Mouse (Mus musculus) heart, postnatal 36 days (tissue): ENCODE measurements around the gene Ankrd34a. TPM values are rescaled to one million over a fixed set of nuclear protein-coding genes. Genes with fewer than 3 reads are reported as not detected.

Source experiments
- DNase-seq, 2 experiments: peaks; one replicate each; pipeline ENCODE4 v3.0.0; 2021 to 2022
- intact Hi-C: fragments of 180-260 bp; cut with DNase I; formaldehyde crosslinking; loops from one replicate; pipeline ENCODE4 v1.15.1; 2025
- total RNA-seq, 2 experiments: library from RNA; stranded (reverse); gene quantifications; 2 replicates each; pipeline ENCODE4 v1.2.3; 2021

The Ankrd34a gene
- 1 to 10 TPM; 1.3 to 2.2 TPM for total RNA-seq

DNA sequence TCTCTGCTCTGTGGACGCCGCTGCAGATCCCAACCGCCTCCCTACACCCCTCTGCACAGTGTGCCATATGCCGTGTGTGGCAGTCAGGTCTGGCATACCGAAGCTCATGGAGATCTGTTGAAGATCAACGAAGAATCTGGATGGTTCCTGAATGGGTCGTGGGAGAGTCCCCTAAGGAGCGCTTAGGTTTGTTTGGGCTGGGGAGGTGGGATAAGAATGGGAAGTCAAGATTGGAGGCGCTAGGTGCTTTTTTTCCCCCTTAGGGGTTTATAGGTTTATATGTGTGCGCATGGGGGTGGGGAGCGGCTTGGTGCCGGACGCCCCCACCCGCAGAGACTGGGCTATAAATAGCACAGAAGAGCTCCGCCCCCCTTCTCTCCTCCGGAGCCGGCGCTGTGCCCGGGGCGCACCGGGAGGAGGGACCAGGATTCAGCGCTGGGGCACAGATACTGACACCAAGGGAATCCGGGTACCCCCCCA is at the start of gene Ankrd34a:
Gene Ankrd34a (plus strand): TSS at position 409 of the 480 bp plus-strand sequence.
- intact Hi-C loops: no loop called here
- DNase-seq: peak; percentile 57 to 66

DNA sequence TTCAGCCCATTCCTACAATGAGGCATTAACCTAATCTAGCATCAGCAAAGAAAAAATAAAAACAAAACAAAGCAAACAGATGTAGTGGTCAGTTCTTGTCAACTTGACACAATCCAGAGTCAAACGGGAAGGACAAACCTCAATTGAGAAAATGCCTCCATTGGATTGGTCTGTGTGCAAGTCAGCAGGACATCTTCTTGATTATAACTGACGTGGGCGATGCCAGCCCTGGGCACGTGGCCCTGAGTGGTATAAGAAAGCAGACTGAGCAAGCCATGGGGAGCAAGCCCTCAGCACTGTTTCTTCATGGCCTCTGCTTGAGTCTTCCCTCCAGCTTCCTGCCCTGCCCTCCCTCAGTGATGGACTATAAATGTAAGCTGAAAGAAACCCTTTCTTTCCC is 49.6 kb upstream of the Ankrd34a start:
- DNase-seq: no peak
- intact Hi-C loops: loop anchor here (1.0 to 2.0 kb wide), 3 partner anchors 92 to 162 kb away; partner anchors contain the start of gene Nudt17

DNA sequence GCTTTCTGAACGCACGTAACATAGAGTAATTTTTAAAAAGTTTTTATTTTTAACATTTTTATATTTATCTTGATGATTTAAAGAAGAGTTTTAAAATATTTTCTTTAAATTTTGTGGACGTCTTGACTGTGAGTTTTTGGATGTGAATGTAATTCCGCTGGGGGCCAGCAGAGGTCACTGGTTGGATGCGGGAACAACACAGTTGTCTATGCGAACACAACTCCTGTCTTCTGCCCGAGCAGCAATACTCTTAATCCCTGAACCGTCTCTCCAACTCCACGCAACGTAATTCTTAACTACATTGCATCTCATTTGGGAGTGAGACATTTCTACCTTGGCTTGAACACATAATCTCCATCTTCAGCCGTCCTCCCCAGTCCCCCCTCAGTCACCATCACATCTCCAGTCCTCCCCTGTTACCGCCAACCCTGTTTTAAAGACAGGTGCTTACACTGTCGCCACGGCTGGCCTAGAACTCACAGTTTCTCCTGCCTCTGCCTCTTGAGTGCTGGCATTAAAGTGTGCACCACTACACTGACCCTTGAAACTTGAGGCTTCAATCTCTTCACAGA is 49.0 kb upstream of the Ankrd34a start:
- peak; percentile 83 to 90 for DNase-seq
- intact Hi-C loops: loop anchor here (1.0 to 2.0 kb wide), 3 partner anchors 92 to 161 kb away; partner anchors contain the start of gene Nudt17

- intact Hi-C loops: no loop called here
- no peak for DNase-seq
These were observed 47.6 kb upstream of the Ankrd34a start for GRCm38 (mm10) chr3:96548824-96549223.

GRCm38 (mm10) chr3:96549346-96549745 is 47.1 kb upstream of the Ankrd34a start:
- intact Hi-C loops: no loop called here

DNA sequence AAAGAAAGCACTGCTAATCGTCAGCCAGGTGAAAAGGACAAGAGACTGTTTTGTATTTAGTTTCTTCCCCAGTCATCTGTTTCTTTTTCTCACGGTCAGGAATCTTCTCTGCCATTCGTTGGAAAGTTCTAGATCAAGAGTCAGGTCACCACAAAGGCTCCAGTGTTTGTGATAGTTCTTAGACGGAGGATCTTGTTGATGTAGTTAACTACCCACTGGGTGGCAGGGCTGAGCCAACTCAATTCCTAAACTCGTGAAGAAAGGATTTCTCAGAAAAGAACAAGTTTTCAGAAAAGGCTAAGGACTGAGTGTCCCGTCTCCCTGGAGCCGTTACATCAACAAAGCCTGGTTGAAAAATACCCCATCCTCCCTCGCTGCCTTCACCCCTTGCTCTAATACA is 45.2 kb upstream of the Ankrd34a start:
- intact Hi-C loops: loop anchor here (1.0 kb wide), 1 partner anchor 29 kb away; no protein-coding TSS in a partner anchor
- DNase-seq: peak; percentile 69 to 70

More at GRCm38 (mm10) chr3:96549346-96549745, 47.1 kb upstream of the Ankrd34a start:
- DNase-seq: no peak

DNA sequence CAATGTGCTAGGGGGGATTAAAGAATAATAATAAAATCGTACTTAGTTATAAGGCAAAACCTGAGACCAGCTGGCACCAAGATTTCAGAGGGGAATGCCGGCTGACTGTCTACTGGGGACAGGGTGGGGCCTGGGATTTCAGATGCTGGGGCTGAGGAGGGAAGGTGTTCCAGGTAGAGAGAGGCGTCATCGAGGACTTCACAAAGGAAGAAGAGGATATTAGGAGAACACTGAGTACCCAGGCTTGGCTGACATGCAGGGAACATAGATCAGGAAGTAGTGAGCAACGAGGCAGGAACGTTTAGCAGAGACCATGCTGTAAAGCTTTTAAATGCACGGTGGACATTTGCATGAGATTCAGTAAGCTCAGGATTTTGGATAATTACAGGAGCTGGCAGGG is 44.5 kb upstream of the Ankrd34a start:
- intact Hi-C loops: loop anchor here (1.0 kb wide), 1 partner anchor 28 kb away; no protein-coding TSS in a partner anchor
- DNase-seq: peak in 1 of 2 experiments; percentile 49

DNA sequence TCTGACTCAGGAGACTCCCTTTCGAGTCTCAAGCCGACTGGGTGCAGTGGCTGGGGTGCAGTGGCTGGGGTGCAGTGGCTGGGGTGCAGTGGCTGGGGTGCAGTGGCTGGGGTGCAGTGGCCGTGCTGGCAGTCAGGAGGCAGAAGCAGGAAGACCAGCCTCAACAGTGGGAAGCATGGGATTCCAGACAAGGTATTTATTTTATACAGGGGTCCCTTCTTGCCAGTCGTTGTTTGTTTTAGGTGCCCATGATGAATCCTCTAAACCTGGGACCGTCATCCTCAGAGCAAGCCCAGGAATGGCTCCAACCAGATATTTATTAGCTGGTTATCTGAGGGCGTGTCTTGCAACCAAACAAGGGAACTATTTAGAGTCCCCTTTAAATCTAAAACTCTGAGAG is 42.8 kb upstream of the Ankrd34a start:
- DNase-seq: peak; percentile 18
- intact Hi-C loops: no loop called here

- peak in 1 of 2 experiments; percentile 16 for DNase-seq
- intact Hi-C loops: no loop called here
These were observed 42.2 kb upstream of the Ankrd34a start for GRCm38 (mm10) chr3:96554251-96554650.

DNA sequence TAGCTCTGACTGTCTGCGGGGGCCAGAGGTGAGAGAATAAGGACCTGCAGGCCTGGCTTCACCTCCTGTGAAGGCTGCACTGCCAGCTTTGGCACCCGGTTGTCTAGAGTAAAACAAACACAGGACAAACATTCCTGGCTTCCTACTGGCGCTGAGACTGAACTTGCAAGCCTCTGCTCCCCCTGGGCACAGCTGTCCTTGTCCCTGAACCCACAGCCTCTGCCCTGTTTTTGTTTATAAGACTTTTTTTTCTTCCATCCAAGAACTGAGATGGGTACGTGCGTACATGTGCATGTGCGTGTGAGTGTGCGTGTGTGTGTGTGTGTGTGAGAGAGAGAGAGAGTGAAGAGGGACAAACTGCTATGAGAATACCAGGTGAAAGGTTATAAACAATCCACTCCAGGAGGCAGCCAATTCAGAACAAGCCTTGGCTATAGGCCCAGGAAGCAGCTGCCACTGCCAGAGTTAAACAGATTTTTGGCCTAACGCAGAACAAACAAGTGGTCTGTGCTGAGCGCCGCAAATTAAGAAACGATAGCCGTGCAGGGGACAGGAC is 41.3 kb upstream of the Ankrd34a start:
- intact Hi-C loops: no loop called here
- DNase-seq: peak; percentile 83 to 90

DNA sequence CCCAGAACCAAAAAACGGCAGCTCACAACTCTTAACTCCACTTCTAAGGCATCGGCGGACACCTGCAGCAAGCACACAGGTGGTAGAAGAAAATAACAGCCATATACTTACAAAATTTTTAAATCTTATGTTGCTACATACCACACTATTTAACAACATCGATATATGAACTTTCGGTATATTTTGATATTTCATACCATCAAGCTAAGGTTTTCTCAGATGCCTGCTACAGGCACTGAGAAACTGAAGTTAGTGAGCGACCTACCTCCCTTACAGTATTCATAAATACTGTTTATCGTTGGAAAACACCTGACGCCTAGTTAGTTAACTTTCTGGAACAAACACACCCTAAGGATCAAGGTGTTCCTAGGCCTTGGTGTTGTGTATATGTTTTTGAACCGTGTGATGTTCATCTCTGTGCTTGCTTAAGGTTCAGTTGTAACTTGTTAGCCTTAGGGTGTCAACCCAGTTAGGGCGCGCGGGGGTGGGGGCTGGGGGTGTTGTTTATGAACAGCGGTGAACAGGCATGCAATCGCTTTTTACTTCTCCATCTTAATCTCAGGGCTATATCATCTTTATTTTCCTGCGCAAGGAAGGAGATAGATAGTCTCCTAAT is 40.3 kb upstream of the Ankrd34a start:
- intact Hi-C loops: no loop called here
- DNase-seq: peak in 1 of 2 experiments; percentile 44

GRCm38 (mm10) chr3:96556651-96557635 is 39.5 kb upstream of the Ankrd34a start:
- DNase-seq: peak; percentile 32 to 51
- intact Hi-C loops: loop anchor here (1.0 kb wide), 1 partner anchor 19 kb away; the partner anchor contains the start of gene Gm16253

GRCm38 (mm10) chr3:96557694-96558093 is 38.7 kb upstream of the Ankrd34a start, which contains the start of gene Txnip:
TSS of gene Txnip (plus strand) at chr3:96557957.
- peak; percentile 100 for DNase-seq
- intact Hi-C loops: loop anchor here (1.0 kb wide), 1 partner anchor 19 kb away; the partner anchor contains the start of gene Gm16253

DNA sequence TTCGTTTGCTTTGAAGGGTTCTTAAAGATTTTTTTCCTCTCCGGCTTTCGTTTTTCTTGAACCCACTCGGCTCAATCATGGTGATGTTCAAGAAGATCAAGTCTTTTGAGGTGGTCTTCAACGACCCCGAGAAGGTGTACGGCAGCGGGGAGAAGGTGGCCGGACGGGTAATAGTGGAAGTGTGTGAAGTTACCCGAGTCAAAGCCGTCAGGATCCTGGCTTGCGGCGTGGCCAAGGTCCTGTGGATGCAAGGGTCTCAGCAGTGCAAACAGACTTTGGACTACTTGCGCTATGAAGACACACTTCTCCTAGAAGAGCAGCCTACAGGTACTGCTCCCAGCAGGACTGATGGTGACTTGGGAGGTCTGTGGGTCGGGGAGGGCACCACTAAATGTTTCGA is 38.3 kb upstream of the Ankrd34a start:
- DNase-seq: peak in 1 of 2 experiments; percentile 66
- intact Hi-C loops: no loop called here

DNA sequence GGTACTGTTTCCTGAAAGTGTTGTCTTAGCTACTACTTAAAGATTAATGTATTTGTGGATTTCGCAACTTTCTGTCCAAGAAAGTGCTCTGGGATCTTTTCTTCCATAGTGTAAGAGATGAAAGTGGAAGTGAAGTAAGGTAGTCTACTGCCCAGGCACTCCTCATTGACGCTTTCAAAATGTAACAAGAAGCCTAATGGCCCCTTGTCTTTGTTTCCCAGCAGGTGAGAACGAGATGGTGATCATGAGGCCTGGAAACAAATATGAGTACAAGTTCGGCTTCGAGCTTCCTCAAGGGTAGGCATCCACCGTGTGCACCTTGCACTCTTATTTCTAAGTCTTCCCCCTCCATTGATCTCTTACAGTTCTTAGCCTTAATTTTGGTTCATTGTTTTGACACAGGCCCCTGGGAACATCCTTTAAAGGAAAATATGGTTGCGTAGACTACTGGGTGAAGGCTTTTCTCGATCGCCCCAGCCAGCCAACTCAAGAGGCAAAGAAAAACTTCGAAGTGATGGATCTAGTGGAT is 37.7 kb upstream of the Ankrd34a start:
- peak; percentile 32 to 46 for DNase-seq
- intact Hi-C loops: no loop called here

DNA sequence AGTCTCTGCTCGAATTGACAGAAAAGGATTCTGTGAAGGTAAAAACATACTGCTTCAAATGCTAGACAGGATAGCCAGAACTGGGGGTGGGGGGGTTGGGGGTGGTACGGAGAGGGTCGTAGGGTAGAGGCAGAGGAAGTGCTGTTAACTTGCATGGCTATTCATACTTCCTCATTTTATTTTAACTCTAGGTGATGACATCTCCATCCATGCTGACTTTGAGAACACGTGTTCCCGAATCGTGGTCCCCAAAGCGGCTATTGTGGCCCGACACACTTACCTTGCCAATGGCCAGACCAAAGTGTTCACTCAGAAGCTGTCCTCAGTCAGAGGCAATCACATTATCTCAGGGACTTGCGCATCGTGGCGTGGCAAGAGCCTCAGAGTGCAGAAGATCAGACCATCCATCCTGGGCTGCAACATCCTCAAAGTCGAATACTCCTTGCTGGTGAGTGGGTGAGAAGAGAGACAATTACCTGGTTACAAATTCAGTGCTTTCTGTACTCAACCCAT is 37.0 kb upstream of the Ankrd34a start:
- peak in 1 of 2 experiments; percentile 61 for DNase-seq
- intact Hi-C loops: no loop called here

DNA sequence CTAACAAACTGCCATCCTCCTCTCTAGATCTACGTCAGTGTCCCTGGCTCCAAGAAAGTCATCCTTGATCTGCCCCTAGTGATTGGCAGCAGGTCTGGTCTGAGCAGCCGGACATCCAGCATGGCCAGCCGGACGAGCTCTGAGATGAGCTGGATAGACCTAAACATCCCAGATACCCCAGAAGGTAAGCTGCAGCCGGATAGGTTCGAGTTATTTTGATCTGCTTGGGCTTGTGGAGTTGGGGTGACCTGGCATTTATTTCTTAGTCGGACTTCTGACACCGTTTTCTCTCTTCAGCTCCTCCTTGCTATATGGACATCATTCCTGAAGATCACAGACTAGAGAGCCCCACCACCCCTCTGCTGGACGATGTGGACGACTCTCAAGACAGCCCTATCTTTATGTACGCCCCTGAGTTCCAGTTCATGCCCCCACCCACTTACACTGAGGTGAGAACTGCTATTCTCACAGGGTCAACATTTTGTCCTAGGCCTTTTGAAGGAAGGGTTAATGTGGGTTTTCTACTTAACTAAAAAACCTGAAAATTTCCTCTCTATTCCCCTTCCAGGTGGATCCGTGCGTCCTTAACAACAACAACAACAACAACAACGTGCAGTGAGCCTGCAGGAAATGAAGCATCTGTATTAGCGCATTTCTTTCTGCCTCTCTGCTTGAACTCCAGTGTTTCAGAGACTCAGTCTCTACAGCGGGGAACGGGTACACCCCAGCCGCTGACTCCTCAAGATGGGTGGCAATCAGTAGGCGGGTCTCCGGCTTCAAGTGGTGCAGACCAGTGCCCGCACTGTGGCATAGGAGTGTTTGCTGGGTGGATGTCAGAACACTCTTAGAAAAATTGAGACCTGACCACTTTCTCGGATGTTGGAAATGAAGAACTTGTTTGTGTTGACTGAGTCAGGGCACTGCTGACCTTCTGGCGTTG is 36.3 kb upstream of the Ankrd34a start:
- DNase-seq: peak; percentile 45 to 73
- intact Hi-C loops: no loop called here

GRCm38 (mm10) chr3:96560881-96561668 is 35.4 kb upstream of the Ankrd34a start:
- DNase-seq: peak; percentile 41 to 69
- intact Hi-C loops: no loop called here
